Mouse (Mus musculus) fat pad, adult 2 months (tissue): ENCODE measurements at regions not wholly inside any gene's neighbourhood (a gene's known extent, or its start where the extent isn't known, plus 50 kb on each side); places are given as distances from the start of the nearest gene placed in this dataset.

Source experiments
- DNase-seq: peaks from one replicate; pipeline ENCODE4 v3.0.0-alpha.2; 2011; ENCODE audit warnings: low read depth, low spot score; ENCODE audit errors: extremely low read depth

DNA sequence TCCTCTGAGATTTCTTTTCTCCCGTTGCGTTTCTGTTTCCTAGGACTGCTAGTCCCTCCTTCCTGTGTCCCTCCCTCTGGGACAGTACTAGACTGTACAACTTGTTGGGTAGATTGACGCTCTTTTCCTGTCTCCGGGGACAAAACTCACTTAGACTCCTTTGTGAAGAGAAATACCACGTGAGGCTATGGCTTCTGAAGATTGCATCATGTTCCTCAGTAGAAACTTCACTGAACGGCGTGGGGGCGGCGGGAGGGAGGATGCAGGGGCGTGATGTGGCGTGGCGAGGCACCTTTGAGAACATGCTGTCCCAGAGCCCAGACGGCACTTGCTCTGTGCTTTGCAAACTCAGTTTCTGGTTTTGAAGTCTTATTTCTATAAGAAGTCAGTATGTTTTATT is 78.5 kb downstream of the Spata18 start:
- DNase-seq, result no peak

DNA sequence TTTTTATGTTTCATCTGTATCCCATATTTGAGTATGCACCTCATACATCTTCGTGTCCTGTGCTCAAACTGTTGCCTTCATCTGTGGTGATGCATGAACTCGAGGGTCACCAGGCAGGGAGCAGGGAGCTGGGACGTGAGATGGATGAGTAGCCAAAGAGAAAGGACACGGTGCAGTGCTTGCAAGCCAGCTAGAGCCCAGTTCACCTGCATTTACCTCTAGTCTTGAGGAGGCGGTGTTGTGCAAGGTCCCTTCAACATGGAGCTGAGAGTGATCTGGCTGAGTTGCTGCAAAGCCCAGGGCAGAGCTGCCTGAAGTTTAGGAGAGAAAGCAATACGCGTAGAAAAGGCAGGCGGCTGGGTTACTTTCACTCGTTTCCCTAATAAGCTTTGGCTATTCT is 80.2 kb downstream of the Spata18 start:
- DNase-seq, result peak; percentile 63

DNA sequence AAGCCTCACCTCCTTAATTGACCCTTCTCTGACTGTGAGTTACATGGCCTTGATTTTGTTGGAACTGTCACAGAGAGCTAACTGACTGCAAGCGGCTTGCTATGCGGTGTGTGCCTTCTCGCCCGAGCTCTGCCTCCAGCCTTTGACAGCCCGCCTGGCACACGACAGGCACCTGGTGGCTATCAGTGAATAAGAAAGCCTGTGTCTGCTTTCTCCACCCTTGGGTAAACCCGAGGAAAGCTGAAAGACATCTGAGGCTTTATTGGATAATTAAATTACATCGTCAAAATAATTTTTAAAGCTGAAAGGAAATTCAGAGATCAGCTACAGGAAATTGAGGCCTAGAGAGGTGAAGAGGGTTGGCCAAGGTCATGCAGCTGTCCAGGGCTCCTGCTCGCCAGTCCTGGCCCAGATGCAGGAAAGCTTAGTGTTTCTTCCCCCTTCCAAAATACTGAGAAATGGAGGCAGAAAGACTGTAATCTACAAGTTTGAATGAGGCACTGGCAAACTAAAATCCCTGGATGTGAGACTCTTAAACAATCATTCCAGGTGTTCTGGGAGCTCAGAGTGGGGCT is 80.9 kb downstream of the Spata18 start:
- no peak for DNase-seq

DNA sequence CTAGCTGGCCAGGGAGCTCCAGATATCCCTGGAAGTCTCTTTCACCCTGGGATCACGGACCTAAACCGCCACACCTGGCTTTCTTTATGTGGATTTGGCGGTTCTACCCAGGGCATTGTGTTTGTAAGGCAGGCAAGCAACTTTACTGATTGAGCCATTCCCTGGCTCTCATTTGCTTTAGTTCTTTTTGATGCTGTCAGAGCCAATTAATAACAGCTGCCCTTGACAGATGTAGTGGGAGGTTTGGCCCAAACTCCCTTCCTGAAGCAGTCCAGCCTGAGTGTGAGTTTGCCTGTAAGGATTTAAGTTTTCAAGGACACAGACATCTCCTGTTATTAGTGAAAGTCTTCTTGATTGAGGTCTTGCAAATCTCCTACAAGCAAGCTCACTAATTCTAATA is 89.6 kb downstream of the Spata18 start:
- peak; percentile 95 for DNase-seq

DNA sequence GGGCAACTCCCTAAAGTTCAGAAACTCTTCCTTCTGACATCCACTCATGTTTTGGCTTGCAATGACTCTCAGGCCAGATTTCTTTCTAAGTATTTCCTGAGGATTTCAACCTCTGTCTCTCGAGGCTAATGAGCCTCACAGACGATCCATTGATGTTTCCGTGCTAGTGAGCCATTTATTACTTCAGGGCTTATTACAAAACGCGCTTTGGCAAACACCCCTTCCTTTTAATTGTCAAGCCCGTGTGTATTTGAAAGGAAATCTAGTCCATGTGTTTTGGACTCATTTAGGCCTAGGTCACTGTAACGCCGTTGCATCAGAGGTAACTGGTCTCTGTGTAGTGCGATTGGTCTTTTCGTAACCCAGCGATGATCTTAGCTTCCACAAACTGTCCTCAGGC is 90.3 kb downstream of the Spata18 start:
- DNase-seq, result peak; percentile 100

DNA sequence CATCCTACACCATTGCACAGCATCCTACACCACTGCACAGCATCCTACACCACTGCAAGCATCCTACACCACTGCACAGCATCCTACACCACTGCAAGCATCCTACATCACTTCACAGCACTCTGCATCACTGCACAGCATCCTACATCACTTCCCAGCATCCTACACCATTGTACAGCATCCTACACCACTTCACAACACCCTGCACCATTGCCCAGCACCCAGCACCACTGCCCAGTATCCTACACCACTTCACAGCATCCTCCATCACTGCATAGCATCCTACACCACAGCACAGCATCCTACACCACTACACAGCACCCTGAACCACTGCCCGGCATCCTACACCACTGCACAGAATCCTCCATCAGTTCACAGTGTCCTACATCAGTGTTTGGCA is 92.8 kb downstream of the Spata18 start:
- no peak for DNase-seq

DNA sequence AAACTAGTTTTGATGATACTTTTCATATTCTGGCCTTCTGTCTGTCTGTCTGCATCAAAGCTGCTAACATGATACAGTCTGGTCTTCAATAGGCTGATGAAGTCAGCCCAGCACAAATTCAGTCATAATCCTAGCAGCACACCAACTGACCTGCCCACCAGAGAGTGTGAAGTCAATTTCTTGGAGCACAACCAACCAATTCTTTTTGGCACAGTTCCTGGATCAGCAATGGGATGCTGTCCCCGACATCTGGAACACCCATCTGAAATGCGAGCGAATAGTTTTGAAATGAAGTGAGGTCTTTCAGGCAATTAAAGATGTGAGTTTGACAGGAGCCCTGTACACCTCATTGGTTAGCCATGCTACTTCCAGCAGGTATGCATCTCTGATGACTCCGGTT is 98.6 kb downstream of the Spata18 start:
- no peak for DNase-seq

DNA sequence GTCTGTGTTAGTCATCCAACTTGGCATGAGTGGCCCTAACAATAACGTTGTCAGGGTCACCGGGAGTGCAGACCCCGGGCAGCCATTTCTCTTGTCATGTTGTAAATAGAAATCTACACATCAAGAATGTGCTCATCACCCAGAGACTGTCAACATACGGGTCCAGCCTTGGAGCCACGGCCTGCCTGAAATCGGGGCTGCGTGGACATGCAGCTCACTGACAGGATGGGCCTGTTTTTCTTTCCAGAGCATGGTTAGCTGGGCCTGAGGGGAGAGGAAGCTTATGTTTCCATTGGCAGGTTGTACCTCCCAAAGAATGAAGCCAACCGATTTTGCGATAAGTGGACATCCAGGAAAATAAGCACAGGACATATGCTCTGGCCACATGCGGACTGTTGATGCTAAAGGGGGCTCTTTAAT is 101.1 kb downstream of the Spata18 start:
- DNase-seq, result peak; percentile 56

DNA sequence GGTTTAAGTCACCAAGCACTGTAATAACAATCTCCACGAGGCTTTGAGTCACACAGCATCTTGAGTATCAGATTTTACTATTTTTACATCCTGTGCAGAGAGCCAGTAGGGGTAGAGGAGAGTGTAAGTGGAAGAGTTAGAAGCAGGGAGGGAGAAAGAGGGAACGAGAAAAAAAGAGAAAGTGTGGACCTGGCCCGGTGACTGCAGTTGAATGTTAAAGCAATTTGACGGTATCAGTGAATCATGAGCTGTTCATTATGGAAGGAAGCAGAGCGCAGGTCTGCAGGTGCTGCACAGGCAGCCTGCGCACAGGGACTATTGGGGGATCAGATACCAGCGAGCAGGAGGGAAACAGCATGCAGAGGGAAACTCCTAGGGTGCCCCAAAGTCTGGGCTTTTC is 102.6 kb downstream of the Spata18 start:
- DNase-seq, result no peak

DNA sequence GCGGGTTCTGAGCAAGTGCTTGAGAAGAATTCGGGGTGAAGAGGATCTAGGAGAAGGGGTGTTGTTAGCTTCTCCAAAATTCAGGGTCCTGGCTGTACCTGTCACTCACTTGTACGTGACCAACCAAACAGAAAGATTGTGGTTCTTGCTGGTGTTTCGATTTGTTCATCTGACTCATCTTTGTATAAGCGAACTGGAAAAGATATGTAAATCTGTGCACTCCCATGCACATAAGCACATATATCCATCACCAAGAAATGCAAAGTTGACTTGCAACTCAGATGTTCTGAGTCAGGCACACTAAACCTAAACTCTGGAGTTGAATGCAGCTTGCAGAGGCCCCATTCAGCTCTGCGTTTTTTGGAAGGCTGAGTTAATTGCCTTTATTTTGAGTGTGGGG is 107.4 kb downstream of the Spata18 start:
- no peak for DNase-seq

DNA sequence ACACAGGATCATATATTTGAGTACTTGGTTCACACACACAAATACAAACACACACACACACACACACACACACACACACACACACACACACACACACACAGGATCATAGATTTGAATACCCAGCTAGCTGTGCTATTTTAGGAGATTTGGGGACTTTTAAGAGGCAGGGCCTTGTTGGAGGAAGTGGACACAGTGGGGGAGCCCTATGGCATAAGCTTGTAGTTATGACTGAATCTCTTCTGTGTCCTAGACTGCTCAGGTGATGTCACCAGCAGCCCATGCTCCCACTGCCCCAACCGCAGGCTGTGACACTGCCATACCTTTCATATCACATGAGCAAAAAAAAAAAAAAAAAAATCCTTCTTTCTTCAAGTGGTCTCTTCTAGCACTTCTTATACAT is 110.1 kb downstream of the Spata18 start:
- DNase-seq, result no peak

DNA sequence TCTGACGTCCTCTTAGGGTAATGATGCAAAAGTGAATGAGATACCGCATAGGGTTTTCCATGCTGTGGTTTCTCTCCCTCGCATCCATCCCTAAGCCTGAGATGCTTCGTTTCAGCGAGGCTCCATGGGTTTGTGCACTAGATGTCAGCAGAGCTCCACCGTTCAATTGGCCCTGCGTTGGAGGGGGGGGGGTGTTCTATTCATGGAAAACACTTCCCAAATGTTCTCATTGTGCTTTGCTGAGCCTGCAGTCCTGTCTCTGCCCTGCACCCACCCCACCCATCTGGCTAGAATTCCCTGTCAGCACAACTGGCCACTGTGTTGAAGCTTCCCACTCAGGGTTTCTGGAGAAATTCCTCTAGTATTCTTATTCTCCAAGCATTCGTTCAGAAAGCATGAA is 110.5 kb downstream of the Spata18 start:
- DNase-seq, result no peak

DNA sequence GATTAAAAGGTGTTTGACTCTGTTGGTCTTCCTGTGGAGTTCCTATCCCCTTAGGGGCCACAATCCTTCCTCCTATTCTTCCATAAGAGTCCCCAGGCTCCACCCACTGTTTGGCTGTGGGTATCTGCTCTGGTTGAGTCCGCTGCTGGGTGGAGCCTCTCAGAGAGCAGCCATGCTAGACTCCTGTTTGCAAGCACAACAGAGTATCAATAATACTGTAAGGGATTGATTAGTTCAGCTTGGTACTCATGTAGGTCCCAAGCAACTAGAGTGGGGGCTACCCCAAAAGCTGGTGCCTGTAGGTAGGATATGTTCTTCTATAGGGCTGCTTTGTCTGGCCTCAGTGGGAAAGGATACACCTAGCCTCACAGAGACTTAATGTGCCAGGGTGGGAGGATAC is 113.0 kb downstream of the Spata18 start:
- no peak for DNase-seq

DNA sequence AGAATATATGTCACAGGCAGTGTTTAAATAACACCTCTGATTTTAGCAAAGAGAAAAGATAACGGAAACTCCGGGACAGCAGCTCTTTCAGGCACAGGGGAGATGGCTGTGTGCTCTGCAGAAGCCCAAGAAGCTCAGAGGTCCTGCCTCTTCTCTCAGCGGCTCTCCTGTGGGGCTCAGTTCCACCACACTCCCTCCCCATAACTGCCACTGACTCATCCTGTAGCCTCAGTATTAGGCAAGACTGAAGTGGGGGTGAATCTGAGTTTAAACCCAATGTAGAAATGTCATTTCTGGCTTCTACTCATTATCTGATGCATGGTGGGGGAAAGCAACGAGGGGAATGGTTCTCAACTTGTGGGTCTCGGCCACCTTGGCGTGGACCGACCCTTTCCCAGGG is 114.3 kb downstream of the Spata18 start:
- no peak for DNase-seq

DNA sequence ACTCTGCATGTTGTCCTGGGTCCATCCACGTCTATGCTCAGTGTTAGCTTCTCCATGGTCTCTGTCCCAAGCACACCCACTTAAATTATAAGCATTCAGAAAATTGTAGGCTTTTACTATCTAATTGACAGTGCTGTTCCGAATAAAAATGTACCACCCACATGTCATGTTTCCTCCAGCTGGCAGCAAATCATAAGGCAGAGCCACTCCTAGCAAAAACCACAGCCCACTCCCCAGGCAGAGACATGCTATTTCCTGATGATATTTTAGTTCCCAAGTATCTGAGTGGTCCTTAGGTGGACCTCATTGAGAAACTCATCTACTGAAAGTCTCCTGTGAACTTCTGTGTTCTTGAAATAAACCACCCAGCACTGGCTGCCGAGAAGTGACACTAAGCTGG is 117.1 kb downstream of the Spata18 start:
- DNase-seq, result no peak

DNA sequence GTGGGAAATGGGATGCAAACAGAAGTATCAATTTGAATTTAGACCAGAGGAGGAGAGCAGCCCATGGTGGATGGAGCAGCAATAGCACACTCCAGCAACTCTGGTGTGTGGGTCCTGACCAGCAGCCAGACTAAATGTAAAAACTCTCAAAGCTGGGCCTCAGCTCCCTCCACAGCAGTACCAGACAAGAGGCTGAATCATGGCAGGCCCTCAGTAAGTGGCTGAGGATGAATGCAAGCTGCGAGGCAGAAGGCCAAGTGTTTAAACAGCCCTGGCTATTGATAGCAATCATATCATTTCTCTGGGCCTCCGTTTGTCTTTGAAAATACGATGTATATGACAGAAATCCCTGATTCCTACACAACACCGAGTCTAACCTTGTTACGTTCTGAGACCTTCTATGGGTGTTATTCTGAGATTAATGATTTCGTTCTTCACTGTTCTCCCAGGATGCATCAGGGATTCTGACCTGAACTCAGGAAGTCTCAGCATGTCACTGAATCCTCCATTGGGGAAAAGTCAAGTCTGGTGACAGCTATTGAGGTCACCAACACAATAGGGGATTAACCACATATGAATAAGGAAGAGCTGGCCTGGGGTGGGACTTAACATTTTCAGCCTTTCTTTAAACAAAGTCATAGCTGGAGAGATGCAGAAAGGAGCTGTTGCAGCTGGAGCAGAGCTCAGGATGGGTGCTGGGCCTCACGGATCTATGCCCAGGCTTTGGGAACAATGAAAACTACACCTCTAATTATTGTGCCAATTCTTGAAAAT is 124.8 kb downstream of the Spata18 start:
- no peak for DNase-seq

DNA sequence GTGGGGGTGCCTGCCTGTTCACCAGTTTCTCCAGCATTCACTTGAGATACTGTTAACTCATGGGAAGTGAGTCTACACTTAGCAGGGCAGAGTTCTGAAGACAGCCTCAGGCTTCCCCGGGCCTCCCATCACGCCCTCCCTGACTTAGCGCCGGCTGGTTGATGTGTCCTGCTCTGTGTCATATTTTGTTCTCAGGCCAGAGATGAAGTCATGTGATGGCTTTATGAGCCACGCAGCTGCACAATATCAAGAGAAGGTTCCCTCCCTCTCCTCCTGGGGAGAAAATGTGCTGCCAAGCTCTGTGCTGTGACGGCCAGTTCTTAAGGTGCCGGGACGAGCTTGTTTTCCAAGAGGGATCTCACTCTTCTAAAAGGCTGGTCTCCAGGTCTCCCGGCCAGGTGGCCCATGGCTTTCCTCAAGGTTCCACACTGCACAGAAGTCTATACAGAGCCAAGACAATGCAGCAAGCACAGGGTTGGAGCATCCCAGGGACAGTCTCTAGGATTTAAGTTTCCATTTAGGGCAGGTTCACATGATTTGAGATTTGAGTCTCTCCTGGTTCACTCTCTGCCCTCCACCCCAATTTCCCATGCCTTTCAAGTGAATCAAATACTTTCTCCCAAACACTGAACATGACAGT is 126.2 kb downstream of the Spata18 start:
- no peak for DNase-seq

DNA sequence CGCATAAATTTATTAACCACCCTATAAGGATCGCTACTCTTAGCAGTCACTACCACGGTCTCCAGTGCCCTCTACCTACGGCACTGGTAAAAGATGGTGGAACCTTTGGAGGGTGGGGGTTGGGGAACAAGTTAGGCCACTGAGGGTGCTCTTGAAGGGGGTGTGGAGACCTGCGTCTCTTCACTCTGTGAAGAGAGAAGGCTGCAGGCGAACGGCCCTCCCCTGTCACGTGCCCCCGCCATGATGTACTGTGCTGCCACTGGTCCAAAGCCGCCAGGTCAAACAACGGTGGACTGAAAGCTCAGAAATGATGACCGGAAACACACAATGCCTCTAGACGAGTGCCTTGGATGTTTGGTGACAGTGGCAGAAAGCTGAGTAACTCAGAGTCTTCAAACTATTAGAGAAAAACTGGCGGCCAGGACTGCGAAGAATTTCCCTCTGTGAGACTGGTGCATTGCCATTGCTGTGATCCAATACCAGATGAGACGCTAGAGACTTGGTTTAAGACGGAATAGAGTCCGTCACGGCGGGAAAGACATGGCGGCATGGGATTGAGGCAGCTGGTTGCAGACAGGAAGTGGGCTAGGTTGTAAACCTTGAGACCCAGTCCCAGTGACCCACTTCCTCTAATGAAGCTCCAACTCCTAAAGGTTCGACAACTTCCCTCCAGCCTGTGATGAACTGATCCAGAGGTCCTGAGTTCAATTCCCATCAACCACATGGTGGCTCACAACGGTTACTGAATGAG is 130.2 kb downstream of the Spata18 start:
- no peak for DNase-seq

DNA sequence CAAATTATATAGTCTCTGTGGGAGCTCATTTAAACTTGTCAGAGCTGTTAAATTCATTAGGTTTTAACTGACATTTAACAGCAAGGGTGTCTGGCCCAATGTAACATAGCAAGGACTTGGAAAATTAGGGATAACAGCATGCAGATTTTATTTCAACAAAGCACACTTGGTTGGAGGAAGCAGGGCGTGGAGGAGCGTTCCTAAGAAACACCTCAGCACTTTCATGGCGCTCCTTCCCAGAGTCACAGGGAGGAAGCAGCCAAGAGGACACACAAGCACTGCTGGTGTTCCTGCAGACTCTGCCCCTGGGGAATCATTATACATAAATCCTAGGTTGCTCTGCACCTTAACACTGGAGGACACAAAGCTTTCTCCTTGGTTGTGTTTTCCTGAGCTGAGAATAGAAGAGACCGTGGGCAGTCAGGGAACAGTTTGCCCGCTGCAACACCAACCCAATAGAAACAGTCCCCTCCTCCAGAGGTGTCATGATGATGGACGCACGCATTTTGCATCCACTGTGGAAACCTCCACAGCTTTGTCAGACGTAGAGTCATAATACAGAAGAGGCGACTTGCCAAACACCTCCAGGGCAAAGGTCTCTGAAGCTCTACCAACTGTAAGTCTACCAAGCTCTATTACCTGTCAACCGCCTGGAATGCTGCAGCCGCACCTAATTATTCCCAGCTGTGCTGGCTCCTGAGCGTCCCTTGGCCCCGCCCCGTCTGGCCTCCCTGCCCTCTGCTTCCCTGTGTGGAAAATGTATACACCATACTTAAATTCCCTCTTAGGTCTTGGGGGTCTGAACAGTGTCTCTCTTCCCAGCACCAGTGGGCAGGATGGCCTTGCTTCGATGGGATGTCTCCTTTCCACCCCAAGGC is 131.3 kb downstream of the Spata18 start:
- no peak for DNase-seq

DNA sequence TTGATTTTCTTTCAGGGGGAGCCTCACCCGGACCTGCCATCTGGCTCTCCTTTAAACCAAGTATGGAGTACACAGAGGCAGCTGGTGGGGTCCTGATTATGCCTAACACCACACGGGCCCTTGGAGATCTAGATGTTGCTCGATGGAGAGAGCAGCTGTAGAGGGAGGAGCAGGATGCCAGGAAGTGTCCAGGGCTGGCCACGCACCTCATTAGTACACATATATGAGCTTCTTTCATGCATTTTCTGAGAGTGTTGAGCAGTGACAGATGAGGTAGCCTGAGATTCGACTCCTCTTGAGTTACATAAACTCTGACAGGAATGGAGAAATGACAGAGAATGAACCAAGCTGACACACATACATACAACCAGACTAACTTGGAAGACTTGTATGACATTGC is 136.1 kb downstream of the Spata18 start:
- no peak for DNase-seq

DNA sequence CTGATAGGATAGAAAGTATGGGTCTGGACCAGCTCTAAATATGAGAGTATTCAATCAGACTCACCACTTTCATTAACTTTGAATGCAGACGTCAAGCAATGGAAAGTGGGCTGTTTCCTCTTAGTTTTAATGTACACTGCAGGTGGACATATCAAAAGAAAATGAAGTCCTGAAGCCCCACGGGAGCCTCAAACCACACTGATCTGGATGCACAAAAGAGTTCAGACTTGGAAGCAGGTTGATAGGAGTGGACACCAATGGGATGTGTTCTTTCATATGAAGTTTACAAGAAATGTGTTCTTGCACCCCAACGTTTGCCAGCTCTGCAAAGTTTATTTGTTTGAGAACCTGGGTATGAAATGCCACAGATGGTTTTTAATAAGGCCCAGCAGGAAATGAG is 141.0 kb downstream of the Spata18 start:
- DNase-seq, result no peak
